Mouse (Mus musculus): ENCODE results near the gene Eif3a. TPM values are rescaled to one million over a fixed set of nuclear protein-coding genes. Genes with fewer than 3 reads are reported as not detected.

Gene Eif3a
- 123 and 125 TPM in 2 replicates for polyA plus RNA-seq (2015; fragmentation: Nextera tagmentation; extraction: Ambion mirVana)

- H3K4me1 ChIP-seq (replicated peaks; ENCODE audit: control insufficient read depth, insufficient read depth, low read length), result peaks cover 12% of the 10 kb centered on the region
- no peaks in the 10 kb centered on the region for H3K27me3 ChIP-seq (replicated peaks; ENCODE audit: control insufficient read depth, insufficient read depth, low read length)
- H3K27ac ChIP-seq (ENCODE audit: low read length), result peak within 1 kb of the TSS; percentile 97
- peak; percentile 97 for ATAC-seq
- H3K9me3 ChIP-seq (ENCODE audit: control insufficient read depth, low read length), result no peaks in the 10 kb centered on the region
- H3K9ac ChIP-seq (replicated peaks; ENCODE audit: low read depth, low read length), result peak within 1 kb of the TSS; percentile 99
- H3K36me3 ChIP-seq (ENCODE audit: control insufficient read depth, insufficient read depth), result no peaks in the 10 kb centered on the region
- peak within 1 kb of the TSS; percentile 99 for H3K4me3 ChIP-seq (replicated peaks; ENCODE audit: low read length)
- H3K4me2 ChIP-seq (ENCODE audit: low read length), result peak within 1 kb of the TSS; percentile 78
- under 1% methylated on average over 57 of the region's 57 CpGs for WGBS
Measured at GRCm38 (mm10) chr19:60790551-60791161, at the start of gene Eif3a. Gene Eif3a, minus strand, starts transcription at chr19:60790658.

- Histone ChIP-seq H3K36me3 (ENCODE audit: control insufficient read depth, insufficient read depth) (peaks cover 25% of the 10 kb centered on the region), H3K9ac (replicated peaks; ENCODE audit: low read depth, low read length) (no peak overlapping the region), H3K9me3 (ENCODE audit: control insufficient read depth, low read length) (no peaks in the 10 kb centered on the region), H3K4me1 (replicated peaks; ENCODE audit: control insufficient read depth, insufficient read depth, low read length) (no peaks in the 10 kb centered on the region), H3K4me2 (ENCODE audit: low read length) (no peak overlapping the region), H3K4me3 (replicated peaks; ENCODE audit: low read length) (no peak overlapping the region), H3K27me3 (replicated peaks; ENCODE audit: control insufficient read depth, insufficient read depth, low read length) (no peaks in the 10 kb centered on the region), H3K27ac (ENCODE audit: low read length) (no peak overlapping the region)
- WGBS, result 69% methylated on average over 1 of the region's 1 CpGs
- ATAC-seq, result peak; percentile 64; the same call in 1 of the 2 replicates
Measured at GRCm38 (mm10) chr19:60837747-60838146, 47.3 kb upstream of the Eif3a start.

DNA sequence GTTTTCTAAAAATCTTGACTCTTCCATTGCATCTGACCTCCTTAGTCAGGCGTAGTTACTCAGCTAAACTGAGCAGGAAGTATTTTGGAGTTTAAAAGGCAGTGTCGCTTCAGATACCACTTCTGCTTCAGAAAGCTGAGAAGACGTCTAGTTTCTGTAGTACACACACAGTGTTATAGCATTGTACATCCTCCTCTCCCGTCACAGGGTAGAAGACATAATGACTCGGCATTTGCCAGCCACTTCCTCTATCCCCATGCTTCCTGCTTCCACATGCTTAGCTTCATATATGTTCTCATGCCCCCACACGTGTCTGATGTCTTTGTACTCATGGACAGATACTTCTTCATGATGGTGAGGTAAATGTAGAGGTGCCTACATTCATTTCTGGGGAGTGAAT is 28.2 kb upstream of the Eif3a start:
- Histone ChIP-seq H3K4me1 (replicated peaks; ENCODE audit: control insufficient read depth, insufficient read depth, low read length) (no peaks in the 10 kb centered on the region), H3K9ac (replicated peaks; ENCODE audit: low read depth, low read length) (no peak overlapping the region), H3K4me3 (replicated peaks; ENCODE audit: low read length) (no peak overlapping the region), H3K36me3 (ENCODE audit: control insufficient read depth, insufficient read depth) (peaks cover 32% of the 10 kb centered on the region), H3K4me2 (ENCODE audit: low read length) (no peak overlapping the region), H3K9me3 (ENCODE audit: control insufficient read depth, low read length) (no peaks in the 10 kb centered on the region), H3K27ac (ENCODE audit: low read length) (no peak overlapping the region), H3K27me3 (replicated peaks; ENCODE audit: control insufficient read depth, insufficient read depth, low read length) (no peaks in the 10 kb centered on the region)
- WGBS, result 93% methylated on average over 6 of the region's 6 CpGs
- no peak for ATAC-seq

DNA sequence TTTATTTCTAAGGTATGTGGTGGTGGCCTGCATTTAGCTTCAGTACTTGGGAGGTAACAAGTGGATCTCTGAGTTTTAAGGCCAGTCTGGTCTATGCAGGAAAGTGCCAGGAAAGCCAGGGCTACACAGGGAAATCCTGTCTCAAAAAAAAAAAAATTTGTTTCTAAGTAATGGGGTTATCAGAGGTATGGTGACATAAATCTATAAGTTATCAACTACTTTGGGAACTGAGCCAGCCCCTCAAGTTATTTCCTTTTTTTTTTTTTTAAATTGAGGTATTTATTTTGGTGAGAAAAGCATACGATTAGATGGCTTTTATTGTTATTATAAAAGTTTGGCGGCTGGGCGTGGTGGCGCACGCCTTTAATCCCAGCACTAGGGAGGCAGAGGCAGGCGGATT is 22.7 kb upstream of the Eif3a start:
- Histone ChIP-seq H3K36me3 (ENCODE audit: control insufficient read depth, insufficient read depth) (peaks cover 10% of the 10 kb centered on the region), H3K4me2 (ENCODE audit: low read length) (no peak overlapping the region), H3K4me1 (replicated peaks; ENCODE audit: control insufficient read depth, insufficient read depth, low read length) (peaks cover 7% of the 10 kb centered on the region), H3K9ac (replicated peaks; ENCODE audit: low read depth, low read length) (no peak overlapping the region), H3K27me3 (replicated peaks; ENCODE audit: control insufficient read depth, insufficient read depth, low read length) (no peaks in the 10 kb centered on the region), H3K9me3 (ENCODE audit: control insufficient read depth, low read length) (no peaks in the 10 kb centered on the region), H3K27ac (ENCODE audit: low read length) (no peak overlapping the region), H3K4me3 (replicated peaks; ENCODE audit: low read length) (no peak overlapping the region)
- no peak for ATAC-seq
- WGBS, result 94% methylated on average over 6 of the region's 6 CpGs

GRCm38 (mm10) chr19:60812036-60812389 is 21.6 kb upstream of the Eif3a start:
- H3K9ac ChIP-seq (replicated peaks; ENCODE audit: low read depth, low read length), result peak overlapping the region; percentile 83

DNA sequence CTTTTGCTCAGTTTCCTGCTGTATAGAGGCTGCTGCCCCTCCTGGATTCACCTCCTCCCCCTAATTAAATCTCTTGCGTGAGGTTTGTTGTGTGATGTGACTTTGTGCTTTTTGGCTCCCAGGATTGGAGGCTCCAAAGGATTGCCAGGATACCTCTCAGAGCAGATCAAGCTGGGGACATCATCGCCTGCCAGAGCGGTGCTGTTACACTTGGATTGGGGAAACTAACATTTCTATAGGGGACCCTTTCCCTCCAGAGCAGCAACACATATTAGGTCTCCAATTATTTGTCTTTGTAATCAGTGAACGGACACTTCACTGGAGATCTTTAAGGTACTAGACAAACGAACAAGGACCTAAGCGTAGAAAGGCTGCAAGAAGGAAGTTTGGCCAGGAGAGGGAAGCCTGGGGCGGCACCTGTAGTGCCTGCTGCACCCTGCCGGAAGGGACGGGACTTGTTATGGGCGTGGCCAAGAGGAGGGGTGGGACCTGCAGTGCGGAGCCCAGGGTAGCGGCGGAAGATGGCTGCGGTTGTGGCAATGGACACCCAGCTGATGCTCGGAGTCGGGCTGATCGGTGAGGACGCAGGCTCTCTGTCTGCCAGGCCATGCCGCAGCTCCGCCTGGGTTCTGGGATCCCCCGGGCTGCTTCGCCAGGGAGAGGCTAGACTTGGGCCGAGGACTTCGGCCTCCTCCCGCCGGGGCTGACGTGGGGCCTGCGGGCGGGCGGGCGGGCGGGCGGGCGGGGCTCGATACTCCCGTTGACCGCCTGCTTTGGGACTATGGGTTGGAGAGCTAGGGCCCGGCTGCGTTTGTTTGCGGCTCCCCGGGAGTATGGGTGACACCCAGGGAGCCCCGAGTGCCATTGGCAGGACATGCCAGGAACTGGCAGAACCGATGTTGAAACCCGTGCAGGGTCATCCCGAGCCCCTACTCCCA is 20.9 kb upstream of the Eif3a start, which contains the start of gene Fam45a:
Gene Fam45a (plus strand): TSS at position 488 of the 938 bp plus-strand sequence.
- peak; percentile 100 for ATAC-seq
- H3K36me3 ChIP-seq (ENCODE audit: control insufficient read depth, insufficient read depth), result peaks cover 4% of the 10 kb centered on the region
- no peaks in the 10 kb centered on the region for H3K27me3 ChIP-seq (replicated peaks; ENCODE audit: control insufficient read depth, insufficient read depth, low read length)
- whole genome bisulfite sequencing, result 1% methylated on average over 43 of the region's 45 CpGs
- no peaks in the 10 kb centered on the region for H3K9me3 ChIP-seq (ENCODE audit: control insufficient read depth, low read length)
- H3K4me3 ChIP-seq (replicated peaks; ENCODE audit: low read length), result peak within 1 kb of the TSS; percentile 74
- H3K4me1 ChIP-seq (replicated peaks; ENCODE audit: control insufficient read depth, insufficient read depth, low read length), result peaks cover 7% of the 10 kb centered on the region
- H3K4me2 ChIP-seq (ENCODE audit: low read length), result peak within 1 kb of the TSS; percentile 67
- peak within 1 kb of the TSS; percentile 83 for H3K9ac ChIP-seq (replicated peaks; ENCODE audit: low read depth, low read length)
- H3K27ac ChIP-seq (ENCODE audit: low read length), result peak within 1 kb of the TSS; percentile 39; the same call in 1 of the 2 replicates

More at GRCm38 (mm10) chr19:60812036-60812389, 21.6 kb upstream of the Eif3a start:
- ATAC-seq, result 0 out of 2 replicates have a peak, but pooled peaks have one; percentile 5
- Histone ChIP-seq H3K27me3 (replicated peaks; ENCODE audit: control insufficient read depth, insufficient read depth, low read length) (no peaks in the 10 kb centered on the region), H3K4me1 (replicated peaks; ENCODE audit: control insufficient read depth, insufficient read depth, low read length) (peaks cover 7% of the 10 kb centered on the region), H3K9me3 (ENCODE audit: control insufficient read depth, low read length) (no peaks in the 10 kb centered on the region), H3K4me2 (ENCODE audit: low read length) (peak overlapping the region; percentile 67), H3K4me3 (replicated peaks; ENCODE audit: low read length) (peak overlapping the region; percentile 74), H3K27ac (ENCODE audit: low read length) (no peak overlapping the region), H3K36me3 (ENCODE audit: control insufficient read depth, insufficient read depth) (peaks cover 8% of the 10 kb centered on the region)
- WGBS, result 11% methylated on average over 10 of the region's 10 CpGs

DNA sequence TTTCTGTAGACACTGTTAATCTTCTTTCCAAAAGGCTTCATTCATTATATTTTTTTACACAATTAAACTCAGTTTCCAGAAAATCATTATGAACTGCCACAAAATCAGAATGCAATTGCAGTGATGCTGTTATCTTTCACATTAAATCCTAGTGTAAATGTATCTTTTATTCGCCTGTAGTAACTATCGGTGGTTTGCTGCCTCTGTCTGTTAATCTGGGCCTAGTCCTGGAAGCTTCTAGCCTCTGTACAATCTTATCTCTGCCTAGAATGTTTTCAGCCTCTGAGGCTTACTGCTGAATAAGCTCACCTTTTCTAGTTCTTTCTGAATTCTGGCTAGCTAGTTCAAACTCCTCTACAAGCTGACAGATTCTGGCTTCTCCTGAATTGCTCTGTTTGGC is 19.5 kb upstream of the Eif3a start:
- no peak overlapping the region for H3K9ac ChIP-seq (replicated peaks; ENCODE audit: low read depth, low read length)
- no peaks in the 10 kb centered on the region for H3K9me3 ChIP-seq (ENCODE audit: control insufficient read depth, low read length)
- H3K4me1 ChIP-seq (replicated peaks; ENCODE audit: control insufficient read depth, insufficient read depth, low read length), result peaks cover 7% of the 10 kb centered on the region
- H3K27me3 ChIP-seq (replicated peaks; ENCODE audit: control insufficient read depth, insufficient read depth, low read length), result no peaks in the 10 kb centered on the region
- H3K4me2 ChIP-seq (ENCODE audit: low read length), result no peak overlapping the region
- H3K36me3 ChIP-seq (ENCODE audit: control insufficient read depth, insufficient read depth), result peaks cover 2% of the 10 kb centered on the region; the same call in 1 of the 2 replicates
- H3K4me3 ChIP-seq (replicated peaks; ENCODE audit: low read length), result no peak overlapping the region
- WGBS, result 93% methylated on average over 2 of the region's 2 CpGs
- ATAC-seq, result no peak
- no peak overlapping the region for H3K27ac ChIP-seq (ENCODE audit: low read length)

DNA sequence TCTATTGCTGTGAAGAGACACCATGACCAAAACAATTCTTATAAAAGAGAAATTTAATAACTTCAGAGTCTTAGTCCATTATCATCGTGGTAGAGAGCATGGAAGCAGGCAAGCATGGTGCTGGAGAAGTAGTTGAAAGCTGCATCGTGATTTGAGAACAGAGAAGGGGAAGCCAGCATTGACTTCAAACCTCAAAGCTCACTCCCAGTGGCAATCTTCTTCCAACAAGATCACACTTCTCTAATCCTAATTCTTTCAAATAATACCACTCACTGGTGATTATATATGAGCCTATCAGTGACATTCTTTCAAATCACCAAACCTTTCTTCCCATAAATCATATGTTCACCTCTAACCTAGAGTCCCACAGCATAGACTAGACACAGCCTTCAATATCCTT is 14.4 kb upstream of the Eif3a start:
- Histone ChIP-seq H3K27me3 (replicated peaks; ENCODE audit: control insufficient read depth, insufficient read depth, low read length) (no peaks in the 10 kb centered on the region), H3K36me3 (ENCODE audit: control insufficient read depth, insufficient read depth) (no peaks in the 10 kb centered on the region), H3K4me3 (replicated peaks; ENCODE audit: low read length) (no peak overlapping the region), H3K9me3 (ENCODE audit: control insufficient read depth, low read length) (no peaks in the 10 kb centered on the region), H3K4me2 (ENCODE audit: low read length) (no peak overlapping the region), H3K4me1 (replicated peaks; ENCODE audit: control insufficient read depth, insufficient read depth, low read length) (no peaks in the 10 kb centered on the region), H3K9ac (replicated peaks; ENCODE audit: low read depth, low read length) (no peak overlapping the region), H3K27ac (ENCODE audit: low read length) (no peak overlapping the region)
- ATAC-seq, result no peak
- 73% methylated on average over 2 of the region's 2 CpGs for WGBS

DNA sequence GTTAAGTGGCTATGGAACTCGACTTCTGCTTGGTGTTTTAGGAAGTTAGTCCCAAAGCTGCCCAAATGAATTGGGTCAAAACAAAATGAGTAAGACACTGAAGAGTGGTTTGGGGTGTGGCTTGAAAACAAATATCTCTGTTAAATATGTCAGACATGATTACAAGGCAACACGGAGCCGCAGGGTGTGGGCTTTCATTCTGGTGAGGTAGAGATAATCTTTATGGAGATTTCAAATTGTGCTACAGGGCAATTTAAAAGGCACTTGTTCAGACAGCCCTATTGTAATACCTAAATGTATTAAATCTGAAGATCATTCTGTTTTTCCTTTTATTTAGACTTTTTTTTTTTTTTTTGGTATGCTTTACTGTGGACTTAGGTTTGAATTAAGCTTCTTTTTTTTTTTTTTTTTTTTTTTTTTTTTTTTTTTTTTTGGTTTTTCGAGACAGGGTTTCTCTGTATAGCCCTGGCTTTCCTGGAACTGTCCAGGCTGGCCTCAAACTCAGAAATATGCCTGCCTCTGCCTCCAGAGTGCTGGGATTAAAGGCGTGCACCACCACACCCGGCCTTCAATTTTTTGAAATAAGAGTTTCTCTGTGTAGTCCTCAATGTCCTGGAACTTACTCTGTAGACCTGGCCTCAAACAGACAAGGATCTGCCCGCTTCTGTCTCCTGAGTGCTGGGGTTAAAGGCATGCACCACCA is 9.6 kb upstream of the Eif3a start:
- H3K9ac ChIP-seq (replicated peaks; ENCODE audit: low read depth, low read length), result no peak overlapping the region
- H3K27ac ChIP-seq (ENCODE audit: low read length), result no peak overlapping the region
- H3K9me3 ChIP-seq (ENCODE audit: control insufficient read depth, low read length), result no peaks in the 10 kb centered on the region
- no peak for ATAC-seq
- 0 out of 2 replicates have a peak, but pooled peaks cover 5% of the 10 kb centered on the region for H3K27me3 ChIP-seq (replicated peaks; ENCODE audit: control insufficient read depth, insufficient read depth, low read length)
- no peaks in the 10 kb centered on the region for H3K36me3 ChIP-seq (ENCODE audit: control insufficient read depth, insufficient read depth)
- WGBS, result 77% methylated on average over 7 of the region's 7 CpGs
- H3K4me2 ChIP-seq (ENCODE audit: low read length), result no peak overlapping the region
- no peak overlapping the region for H3K4me3 ChIP-seq (replicated peaks; ENCODE audit: low read length)
- no peaks in the 10 kb centered on the region for H3K4me1 ChIP-seq (replicated peaks; ENCODE audit: control insufficient read depth, insufficient read depth, low read length)
